Mouse (Mus musculus) cerebellum, postnatal 10 days (tissue): Measurements from ENCODE around the gene Aoah.
A peak's percentile ranks its signal among the peaks of the same experiment; 100 is the strongest.

Experiments used
- DNase-seq, 2 experiments: peaks; one replicate each; pipeline ENCODE4 v3.0.0; 2021; ENCODE audit warnings: mixed read lengths in 2 of 2

The Aoah gene

DNA sequence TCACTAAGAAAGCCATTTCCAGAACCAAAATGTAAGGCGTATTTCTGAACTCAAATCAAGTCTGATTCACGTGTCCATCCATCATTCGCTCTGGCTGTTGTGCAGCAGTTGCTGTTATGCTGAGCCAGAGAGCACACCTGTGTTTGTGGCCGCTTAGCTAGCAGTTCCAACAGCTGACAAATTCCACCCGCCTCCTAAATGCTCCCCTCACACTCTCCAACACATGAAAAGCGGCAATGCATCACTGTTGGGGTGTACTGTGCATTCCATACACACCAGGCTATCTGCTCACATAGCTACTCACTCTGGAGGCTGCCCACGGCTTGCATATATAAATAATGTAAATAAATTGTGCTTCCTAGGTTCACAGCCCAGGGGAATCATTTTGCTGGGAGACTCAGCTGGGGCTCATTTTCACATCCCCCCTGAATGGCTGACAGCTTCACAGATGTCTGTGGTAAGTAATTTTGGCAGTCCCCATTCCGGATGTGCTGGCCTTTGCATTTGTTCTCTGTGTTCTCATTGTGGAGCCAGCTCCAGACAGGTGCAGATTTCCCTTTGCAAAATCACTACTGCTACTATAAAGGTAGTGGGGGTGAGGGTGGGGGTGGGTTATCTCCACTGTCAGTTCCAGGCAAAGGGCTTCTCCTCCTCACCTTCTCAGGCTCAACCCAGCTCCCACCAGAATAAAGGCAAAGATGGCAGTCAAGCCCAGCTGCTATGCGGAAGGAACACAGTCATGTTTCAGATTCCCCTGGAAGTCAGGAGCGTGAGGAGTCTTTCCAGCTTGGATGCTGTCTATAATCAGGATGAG lies 123.0 kb downstream of the Aoah start:
- DNase-seq = no peak

GRCm38 (mm10) chr13:20920401-20920800 lies 126.5 kb downstream of the Aoah start:
- DNase-seq = no peak

GRCm38 (mm10) chr13:20936016-20936415 lies 142.1 kb downstream of the Aoah start:
- DNase-seq = no peak

GRCm38 (mm10) chr13:20937452-20937851 lies 143.5 kb downstream of the Aoah start:
- DNase-seq = peak; percentile 88 to 92

- peak in 1 of 2 experiments; percentile 11 for DNase-seq
Observed at GRCm38 (mm10) chr13:20939099-20939498, 145.2 kb downstream of the Aoah start.

GRCm38 (mm10) chr13:20940389-20940788 lies 146.5 kb downstream of the Aoah start:
- DNase-seq = peak; percentile 63 to 71

- DNase-seq = peak; percentile 60 to 65
Observed at GRCm38 (mm10) chr13:20941707-20942106, 147.8 kb downstream of the Aoah start.

GRCm38 (mm10) chr13:20963086-20963485 lies 169.2 kb downstream of the Aoah start:
- peak in 1 of 2 experiments; percentile 4 for DNase-seq

DNA sequence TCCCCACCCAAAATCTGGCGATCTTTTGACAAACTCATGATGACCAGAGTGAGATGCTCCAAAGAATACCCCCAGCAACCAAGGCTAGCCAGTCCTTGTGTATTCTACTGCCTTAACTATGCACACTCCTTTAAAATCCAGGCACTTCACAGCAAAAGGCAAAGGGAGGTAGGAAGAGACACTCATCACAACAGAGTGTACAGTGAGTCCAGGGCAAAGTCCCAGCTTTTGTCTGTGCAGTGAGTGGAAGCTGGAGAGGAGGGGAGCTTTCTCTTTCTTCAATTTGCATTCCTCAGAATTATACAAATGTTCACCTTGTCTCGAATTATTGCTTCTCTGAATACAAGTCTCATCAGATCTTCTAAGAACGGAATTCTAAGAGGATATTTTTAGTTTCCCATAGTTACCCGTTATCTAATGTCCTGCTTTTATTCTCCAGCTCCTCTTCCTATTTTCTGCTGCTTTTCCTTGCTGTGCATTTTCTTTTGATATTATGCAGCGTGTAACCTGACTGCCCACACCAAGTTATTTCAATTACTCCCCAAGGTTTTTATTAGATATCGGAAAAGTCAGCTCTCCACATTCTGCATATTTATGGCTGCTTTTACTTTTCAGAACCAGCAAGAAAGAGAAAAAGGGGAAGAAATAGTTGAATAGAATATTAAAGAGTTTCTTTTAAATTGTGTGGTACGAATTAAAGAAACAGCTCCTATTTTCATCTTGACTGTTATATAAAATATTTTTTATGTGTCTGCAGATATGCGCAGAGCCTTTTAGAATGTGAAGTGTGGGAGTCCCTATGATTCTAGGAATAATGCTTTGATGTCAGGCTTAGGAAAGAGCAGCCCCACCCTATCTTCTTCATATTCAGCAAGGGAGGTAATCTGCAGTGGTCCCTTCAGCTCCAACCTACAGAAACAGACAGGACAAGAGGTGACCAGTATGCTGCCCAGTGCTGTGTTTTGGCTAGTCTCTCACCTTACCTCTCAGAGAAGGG lies 187.6 kb downstream of the Aoah start:
- no peak for DNase-seq

DNA sequence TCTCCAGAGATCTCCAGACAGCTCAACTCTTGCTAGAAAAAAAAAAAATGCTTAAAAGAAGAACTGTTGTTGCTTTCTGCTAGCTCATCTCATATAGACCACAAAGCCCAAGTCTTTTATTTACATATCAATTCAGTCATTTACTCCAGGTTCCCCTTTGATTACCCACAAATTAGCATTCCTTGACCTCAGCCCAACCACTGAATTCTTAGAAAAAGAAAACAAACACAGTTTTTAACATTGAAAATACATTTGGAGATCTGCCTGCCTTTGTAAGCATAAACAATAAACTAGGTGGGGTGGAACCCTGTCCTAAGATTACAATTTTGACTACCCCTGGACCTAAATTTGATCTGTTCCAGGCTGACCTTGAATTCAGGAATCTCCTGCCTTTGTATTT lies 191.6 kb downstream of the Aoah start:
- DNase-seq = no peak

DNA sequence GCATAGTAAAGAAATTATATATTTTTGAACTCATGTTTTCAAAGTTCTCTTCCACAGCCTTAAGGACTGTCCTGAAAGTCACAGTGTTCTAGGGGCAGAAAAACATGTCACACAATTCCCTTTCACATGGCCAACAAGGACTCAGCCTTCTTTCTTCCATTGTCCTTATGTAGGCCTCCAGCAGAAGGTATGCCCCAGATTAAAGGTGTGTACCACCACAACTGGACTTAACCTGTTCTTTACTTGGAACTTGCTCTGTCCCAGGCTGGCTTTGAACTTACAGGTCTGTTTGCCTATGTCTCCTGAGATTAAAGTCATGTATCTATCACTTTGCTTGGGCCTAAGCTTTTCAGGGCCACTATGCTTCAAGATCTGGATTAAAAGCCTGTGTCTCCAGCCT lies 192.0 kb downstream of the Aoah start:
- no peak for DNase-seq

DNA sequence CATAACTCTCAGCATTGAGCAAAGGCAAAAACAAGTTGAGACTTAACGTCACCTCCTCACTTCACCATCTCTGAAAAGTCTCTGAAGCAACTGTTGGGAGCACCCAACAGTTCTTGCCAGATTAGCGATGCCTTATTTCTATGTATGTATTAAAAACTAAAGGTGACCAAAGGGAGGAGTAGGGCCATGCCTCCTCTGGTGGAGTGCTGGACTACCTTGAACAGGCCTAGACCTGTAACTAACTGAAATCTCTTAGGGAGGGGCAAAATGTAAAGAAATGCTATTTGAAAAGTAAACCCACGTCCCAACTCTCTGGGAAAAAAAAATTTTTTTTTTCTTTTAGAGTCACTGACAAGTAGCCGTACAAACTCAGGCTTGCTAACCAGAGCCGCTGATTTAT lies 211.3 kb downstream of the Aoah start:
- no peak for DNase-seq

GRCm38 (mm10) chr13:21005642-21006320 lies 211.9 kb downstream of the Aoah start:
- peak; percentile 51 to 64 for DNase-seq

- DNase-seq = no peak
Observed at GRCm38 (mm10) chr13:21006321-21006653, 212.4 kb downstream of the Aoah start.

- no peak for DNase-seq
Observed at GRCm38 (mm10) chr13:21013659-21014058, 219.7 kb downstream of the Aoah start.

DNA sequence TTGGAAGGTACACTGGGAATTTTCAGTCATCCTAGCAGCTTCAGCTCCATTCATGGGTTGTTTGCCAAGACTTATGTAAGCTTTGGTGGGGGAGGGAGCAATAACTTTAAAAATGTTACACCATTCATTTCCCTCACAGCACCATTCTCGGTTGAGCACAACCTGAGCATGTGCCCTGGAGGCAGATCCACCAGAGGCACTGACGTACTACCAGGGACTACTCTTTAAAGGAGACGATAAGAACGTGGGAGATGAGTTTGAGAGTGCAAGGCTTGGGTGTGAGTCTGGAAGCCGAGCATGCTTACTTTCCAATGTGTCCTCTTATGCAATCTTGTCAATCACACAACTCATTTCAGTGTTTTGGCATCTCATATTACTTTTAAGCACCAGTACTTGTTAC lies 230.9 kb downstream of the Aoah start:
- DNase-seq = no peak

GRCm38 (mm10) chr13:21033176-21033575 lies 239.3 kb downstream of the Aoah start:
- DNase-seq = peak; percentile 93 to 96

- DNase-seq = peak; percentile 44 to 57
Observed at GRCm38 (mm10) chr13:21035011-21035410, 241.1 kb downstream of the Aoah start.

- peak; percentile 70 to 71 for DNase-seq
Observed at GRCm38 (mm10) chr13:21035981-21036380, 242.1 kb downstream of the Aoah start.

- no peak for DNase-seq
Observed at GRCm38 (mm10) chr13:21040589-21041199, 246.8 kb downstream of the Aoah start.

DNA sequence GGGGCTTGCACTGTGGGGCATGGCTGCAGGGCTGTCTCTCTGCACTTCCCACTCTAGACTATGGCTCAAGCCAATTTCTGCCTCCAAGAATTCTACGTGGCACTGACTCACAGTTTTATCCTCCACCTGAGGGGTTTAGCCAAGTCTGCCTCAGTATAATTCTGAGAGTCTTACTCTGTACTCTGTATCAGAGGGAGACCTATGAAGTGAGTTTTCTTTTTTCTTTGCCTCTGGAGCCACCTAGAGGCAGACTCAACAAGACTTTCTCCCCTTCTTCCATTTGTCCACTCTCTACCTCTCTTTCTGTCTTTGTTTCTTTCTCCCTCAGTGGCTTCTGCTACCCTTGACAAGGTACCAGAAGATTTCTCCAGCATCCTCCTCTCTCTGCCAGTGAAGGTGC lies 256.2 kb downstream of the Aoah start:
- DNase-seq = peak; percentile 63 to 68

DNA sequence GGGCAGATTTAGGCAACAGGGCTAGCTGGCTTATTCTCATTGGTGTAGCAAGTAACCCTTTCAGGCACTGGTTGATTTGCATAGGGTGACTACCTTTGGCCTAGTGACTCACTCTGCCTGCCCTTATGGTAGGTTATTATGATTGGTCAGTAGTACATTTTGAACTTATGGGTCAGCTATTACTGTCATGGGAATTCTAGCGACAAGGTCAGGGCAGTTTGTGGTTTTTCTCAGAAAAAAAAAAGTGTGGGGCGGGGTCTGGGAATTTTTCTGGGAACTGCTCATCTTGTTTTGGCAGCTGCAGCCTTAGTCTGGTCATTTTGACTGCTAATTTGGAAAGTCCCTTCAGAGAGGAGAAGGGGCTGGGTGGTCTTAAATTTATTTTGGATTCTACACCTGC lies 272.1 kb downstream of the Aoah start:
- no peak for DNase-seq

- no peak for DNase-seq
Observed at GRCm38 (mm10) chr13:21074847-21075246, 280.9 kb downstream of the Aoah start, which contains the start of gene Olfr1370. Olfr1370 (minus strand) TSS chr13:21074947.
